In the genomic region with DNA sequence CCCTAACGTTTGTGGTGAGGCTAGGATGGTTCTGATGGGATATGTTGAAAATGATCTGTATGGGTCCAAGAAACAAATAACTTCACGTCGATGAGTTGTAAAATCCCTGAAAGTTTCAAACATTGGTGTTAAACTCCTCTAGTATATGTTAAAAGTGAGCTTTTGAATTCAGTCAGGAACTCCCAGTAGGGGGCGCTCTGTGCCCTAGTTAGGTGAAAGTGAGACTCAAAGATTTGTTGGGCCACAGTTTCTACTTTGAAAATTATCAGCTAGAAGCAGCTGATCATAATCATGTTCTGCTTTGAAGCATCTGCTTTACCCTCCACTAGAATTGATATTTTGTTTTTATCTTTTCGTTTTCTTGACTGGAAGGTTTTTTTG, we compare ENCODE assay signal across 8 mouse cellular contexts.
DNase-seq lines count a peak whose midpoint lies in the region; ATAC-seq and TF ChIP-seq lines count a peak whose summit lies in the region.

No protein-coding gene starts in this region.

- no peak for TF ChIP-seq POLR2A in kidney, adult 2 months (IDR thresholded peaks at IDR 0.05; ENCODE audit: low read depth, low read length)

- ATAC-seq in kidney, embryonic 15.5 days (replicated peaks; ENCODE audit: low FRiP score): no peak

- in situ Hi-C loops in ES-E14 (cut with MboI; ENCODE audit: low sequenced_read_pairs in 2 of 2, unreplicated experiment in 2 of 2): no loop called here

- intact Hi-C loops in left cerebral cortex, postnatal 4 days (cut with DNase I): no loop called here

- H3K4me3 ChIP-seq in kidney, adult 2 months (ENCODE audit: insufficient read depth, low read depth, low read length): no peak overlapping the region
- no peak overlapping the region for H3K4me3 ChIP-seq in kidney, embryonic 15.5 days (replicated peaks)
- H3K4me3 ChIP-seq in ES-E14 (ENCODE audit: insufficient read depth in 1 of 2, low read depth in 1 of 2, low read length in 2 of 2, poor library complexity in 1 of 2, severe bottlenecking in 1 of 2): peak overlapping the region; percentile 45 to 70; a peak in 3 of 4 replicates

- H3K36me3 ChIP-seq in kidney, adult 2 months (ENCODE audit: control insufficient read depth, insufficient read depth, low read length): no peaks in the 10 kb centered on the region
- H3K36me3 ChIP-seq in kidney, embryonic 15.5 days: no peaks in the 10 kb centered on the region
- no peaks in the 10 kb centered on the region for H3K36me3 ChIP-seq in ES-E14 (ENCODE audit: control insufficient read depth, insufficient read depth, low read length, poor library complexity, severe bottlenecking)

- peaks cover 19% of the 10 kb centered on the region; the same call in 1 of the 2 replicates for H3K9me3 ChIP-seq in kidney, embryonic 15.5 days (replicated peaks)
- H3K9me3 ChIP-seq in ES-E14 (ENCODE audit: control insufficient read depth, insufficient read depth, low read depth, low read length): no peaks in the 10 kb centered on the region

- H3K4me1 ChIP-seq in kidney, adult 2 months (ENCODE audit: control insufficient read depth, insufficient read depth, low read length): no peaks in the 10 kb centered on the region
- no peaks in the 10 kb centered on the region for H3K4me1 ChIP-seq in kidney, embryonic 15.5 days
- H3K4me1 ChIP-seq in ES-E14 (ENCODE audit: control insufficient read depth in 2 of 2, insufficient read depth in 2 of 2, low read length in 2 of 2, poor library complexity in 1 of 2): peaks cover 0 to 5% of the 10 kb centered on the region in 2 experiments; a peak in 2 of 4 replicates

- DNase-seq in kidney, adult 2 months: peak; percentile 70
- peak; percentile 99 for DNase-seq in ES-E14 (ENCODE audit: low read depth, low spot score)
- peak; percentile 39 for DNase-seq in cerebellum, adult 11 months
- peak; percentile 21 for DNase-seq in gastrocnemius, postnatal 25 days
- peak; percentile 61 for DNase-seq in left cerebral cortex, postnatal 4 days
- DNase-seq in natural killer cell, adult 2 months (ENCODE audit: low spot score in 2 of 2): peak; percentile 63 to 70
- peak; percentile 63 to 69 for DNase-seq in urinary bladder, postnatal 36 days (ENCODE audit: low spot score in 2 of 2)

- no peak overlapping the region for H3K9ac ChIP-seq in kidney, embryonic 15.5 days
- no peak overlapping the region for H3K9ac ChIP-seq in ES-E14 (ENCODE audit: insufficient read depth, low read depth, low read length, poor library complexity, severe bottlenecking)

- TF ChIP-seq CTCF in kidney, adult 2 months (conservative IDR thresholded peaks at IDR 0.05; ENCODE audit: insufficient read depth, insufficient read length, low read depth, low read length): peak; percentile 22; the same call in 1 of the 2 replicates

- no peak overlapping the region for H3K27ac ChIP-seq in kidney, adult 2 months (ENCODE audit: insufficient read depth, low read depth, low read length)
- no peak overlapping the region for H3K27ac ChIP-seq in kidney, embryonic 15.5 days
- H3K27ac ChIP-seq in ES-E14 (ENCODE audit: insufficient read depth, low read depth, low read length, poor library complexity, severe bottlenecking): no peak overlapping the region

- WGBS in kidney, adult 2 months: 39% methylated on average over 5 of the region's 5 CpGs
- 44% methylated on average over 5 of the region's 5 CpGs for WGBS in kidney, embryonic 15.5 days

- no peaks in the 10 kb centered on the region for H3K27me3 ChIP-seq in kidney, adult 2 months (replicated peaks; ENCODE audit: control insufficient read depth, insufficient read depth, low read length)
- H3K27me3 ChIP-seq in kidney, embryonic 15.5 days: no peaks in the 10 kb centered on the region

- H3K4me2 ChIP-seq in kidney, embryonic 15.5 days: no peak overlapping the region

TF ChIP-seq in ES-E14, 5 proteins besides CTCF, POLR2A, EP300 and RAD21:
- peak; percentile 92 for TF ChIP-seq ZC3H11A (IDR thresholded peaks at IDR 0.05; ENCODE audit: borderline replicate concordance, low read depth, low read length)
- TF ChIP-seq ZNF384 (IDR thresholded peaks at IDR 0.05; ENCODE audit: low read depth, low read length): no peak

Comparison
In these comparisons a context has a peak if more than half of its experiments do, and no peak if none do; other contexts are left out.
1. DNase-seq: peak in every context shown above with its lines; median percentile 99 in ES-E14; 70 in kidney, adult 2 months; 66 in natural killer cell, adult 2 months; 66 in urinary bladder, postnatal 36 days; 61 in left cerebral cortex, postnatal 4 days; 39 in cerebellum, adult 11 months; 21 in gastrocnemius, postnatal 25 days.
2. H3K4me3 ChIP-seq: peak in ES-E14 (2 of 2); none in kidney, adult 2 months (single experiment) and kidney, embryonic 15.5 days (single experiment).